Mouse (Mus musculus): ENCODE data around the gene Nif3l1. TPM values are rescaled to one million over a fixed set of nuclear protein-coding genes. Genes with fewer than 3 reads are reported as not detected.
A peak's percentile ranks its signal among the peaks of the same experiment; 100 is the strongest.

Nif3l1 gene
- polyA plus RNA-seq, 1 experiment from 2014 or later: 33.6 TPM

- H3K9ac ChIP-seq (ENCODE audit: low read depth, low read length): no peak overlapping the region
- TF ChIP-seq CTCF (IDR thresholded peaks at IDR 0.05; ENCODE audit: low read depth): no peak
- H3K4me2 ChIP-seq (ENCODE audit: low read length): no peak overlapping the region
- no peaks in the 10 kb centered on the region for H3K9me3 ChIP-seq (replicated peaks; ENCODE audit: low read length)
- ATAC-seq (replicated peaks; ENCODE audit: low FRiP score, low read depth) (no peak), DNase-seq (ENCODE audit: low spot score) (peak; percentile 71)
- no peaks in the 10 kb centered on the region for H3K27me3 ChIP-seq (ENCODE audit: insufficient read depth, low read length)
- H3K4me3 ChIP-seq (replicated peaks; ENCODE audit: low read depth, low read length): no peak overlapping the region
- no peak overlapping the region for H3K27ac ChIP-seq
- peaks cover 21% of the 10 kb centered on the region for H3K36me3 ChIP-seq (ENCODE audit: insufficient read depth, low read length)
- no peaks in the 10 kb centered on the region for H3K4me1 ChIP-seq (replicated peaks; ENCODE audit: insufficient read depth, low read length)
- 58% methylated on average over 2 of the region's 2 CpGs for WGBS
Measured at GRCm38 (mm10) chr1:58463935-58464334, 19.0 kb downstream of the Nif3l1 start.

- no peak overlapping the region for H3K4me3 ChIP-seq (replicated peaks; ENCODE audit: low read depth, low read length)
- no peaks in the 10 kb centered on the region for H3K27me3 ChIP-seq (ENCODE audit: insufficient read depth, low read length)
- H3K4me1 ChIP-seq (replicated peaks; ENCODE audit: insufficient read depth, low read length): no peaks in the 10 kb centered on the region
- TF ChIP-seq CTCF (IDR thresholded peaks at IDR 0.05; ENCODE audit: low read depth): no peak
- DNase-seq (ENCODE audit: low spot score): no peak
- H3K27ac ChIP-seq: no peak overlapping the region
- 85% methylated on average over 4 of the region's 4 CpGs for WGBS
- ATAC-seq (replicated peaks; ENCODE audit: low FRiP score, low read depth): no peak
- peaks cover 27% of the 10 kb centered on the region for H3K36me3 ChIP-seq (ENCODE audit: insufficient read depth, low read length)
- H3K9me3 ChIP-seq (replicated peaks; ENCODE audit: low read length): no peaks in the 10 kb centered on the region
- H3K4me2 ChIP-seq (ENCODE audit: low read length): no peak overlapping the region
- no peak overlapping the region for H3K9ac ChIP-seq (ENCODE audit: low read depth, low read length)
Measured at GRCm38 (mm10) chr1:58465042-58465441, 20.1 kb downstream of the Nif3l1 start.

DNA sequence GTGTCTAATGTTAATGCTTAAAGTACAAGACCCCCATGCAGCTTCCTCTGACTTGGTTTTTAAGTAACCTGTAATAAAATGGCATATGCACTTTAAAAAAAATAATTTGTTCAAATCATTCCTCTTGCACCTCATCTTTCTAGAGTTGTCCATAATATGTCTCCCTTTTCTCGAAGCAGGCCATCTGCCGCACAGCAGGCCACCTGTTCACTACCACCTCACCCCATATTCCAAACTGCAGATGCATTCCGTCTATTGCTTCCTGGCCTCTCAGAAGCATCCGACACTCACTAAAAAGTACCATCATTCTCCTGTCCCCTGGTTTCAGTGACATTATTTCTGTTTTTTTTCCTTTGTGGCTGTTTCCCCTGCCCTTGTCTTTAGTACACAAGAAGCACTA, 20.6 kb downstream of the Nif3l1 start:
- Histone ChIP-seq H3K27ac (no peak overlapping the region), H3K4me3 (replicated peaks; ENCODE audit: low read depth, low read length) (no peak overlapping the region), H3K9me3 (replicated peaks; ENCODE audit: low read length) (no peaks in the 10 kb centered on the region), H3K9ac (ENCODE audit: low read depth, low read length) (no peak overlapping the region), H3K4me1 (replicated peaks; ENCODE audit: insufficient read depth, low read length) (no peaks in the 10 kb centered on the region), H3K36me3 (ENCODE audit: insufficient read depth, low read length) (peaks cover 28% of the 10 kb centered on the region), H3K4me2 (ENCODE audit: low read length) (no peak overlapping the region), H3K27me3 (ENCODE audit: insufficient read depth, low read length) (no peaks in the 10 kb centered on the region)
- ATAC-seq (replicated peaks; ENCODE audit: low FRiP score, low read depth) (no peak), DNase-seq (ENCODE audit: low spot score) (no peak)
- TF ChIP-seq CTCF (IDR thresholded peaks at IDR 0.05; ENCODE audit: low read depth): no peak
- 94% methylated on average over 4 of the region's 4 CpGs for WGBS

DNA sequence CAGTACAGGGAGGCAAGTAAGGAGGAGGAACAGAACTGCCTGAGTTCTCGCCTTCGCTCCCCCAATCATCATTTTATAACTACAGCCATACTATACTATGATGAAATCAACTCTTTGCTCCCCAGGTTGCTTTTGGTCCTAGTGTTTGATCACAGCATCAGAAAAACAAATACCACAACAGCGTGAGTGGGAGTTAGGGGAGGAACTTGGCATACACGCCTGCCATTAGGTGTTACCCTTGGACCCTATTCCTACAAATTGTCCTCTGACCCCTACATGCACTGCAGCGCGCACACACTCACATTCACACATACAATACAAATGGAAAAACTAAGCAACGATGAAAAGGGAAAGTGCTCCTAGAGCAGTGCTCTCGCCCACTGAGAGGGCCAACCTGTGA, 30.7 kb downstream of the Nif3l1 start:
- H3K36me3 ChIP-seq (ENCODE audit: insufficient read depth, low read length): peaks cover 46% of the 10 kb centered on the region
- 97% methylated on average over 8 of the region's 8 CpGs for WGBS

GRCm38 (mm10) chr1:58482647-58483046, 37.7 kb downstream of the Nif3l1 start:
- ATAC-seq (replicated peaks; ENCODE audit: low FRiP score, low read depth) (no peak), DNase-seq (ENCODE audit: low spot score) (no peak)
- H3K4me2 ChIP-seq (ENCODE audit: low read length): no peak overlapping the region
- H3K4me1 ChIP-seq (replicated peaks; ENCODE audit: insufficient read depth, low read length): no peaks in the 10 kb centered on the region
- no peaks in the 10 kb centered on the region for H3K27me3 ChIP-seq (ENCODE audit: insufficient read depth, low read length)
- H3K27ac ChIP-seq: no peak overlapping the region
- TF ChIP-seq CTCF (IDR thresholded peaks at IDR 0.05; ENCODE audit: low read depth): no peak
- 98% methylated on average over 4 of the region's 4 CpGs for WGBS
- H3K9ac ChIP-seq (ENCODE audit: low read depth, low read length): no peak overlapping the region
- no peak overlapping the region for H3K4me3 ChIP-seq (replicated peaks; ENCODE audit: low read depth, low read length)
- no peaks in the 10 kb centered on the region for H3K9me3 ChIP-seq (replicated peaks; ENCODE audit: low read length)
- H3K36me3 ChIP-seq (ENCODE audit: insufficient read depth, low read length): peaks cover 30% of the 10 kb centered on the region

More for the DNA sequence above, 30.7 kb downstream of the Nif3l1 start:
- DNase-seq (ENCODE audit: low spot score): no peak
- H3K9me3 ChIP-seq (replicated peaks; ENCODE audit: low read length): no peaks in the 10 kb centered on the region
- H3K4me1 ChIP-seq (replicated peaks; ENCODE audit: insufficient read depth, low read length): no peaks in the 10 kb centered on the region
- H3K4me2 ChIP-seq (ENCODE audit: low read length): no peak overlapping the region
- TF ChIP-seq CTCF (IDR thresholded peaks at IDR 0.05; ENCODE audit: low read depth): no peak
- H3K27me3 ChIP-seq (ENCODE audit: insufficient read depth, low read length): no peaks in the 10 kb centered on the region
- no peak overlapping the region for H3K9ac ChIP-seq (ENCODE audit: low read depth, low read length)
- H3K4me3 ChIP-seq (replicated peaks; ENCODE audit: low read depth, low read length): no peak overlapping the region
- no peak overlapping the region for H3K27ac ChIP-seq
- no peak for ATAC-seq (replicated peaks; ENCODE audit: low FRiP score, low read depth)

- Histone ChIP-seq H3K36me3 (ENCODE audit: insufficient read depth, low read length) (peaks cover 29% of the 10 kb centered on the region), H3K4me3 (replicated peaks; ENCODE audit: low read depth, low read length) (no peak overlapping the region), H3K27ac (no peak overlapping the region), H3K4me1 (replicated peaks; ENCODE audit: insufficient read depth, low read length) (no peaks in the 10 kb centered on the region), H3K4me2 (ENCODE audit: low read length) (no peak overlapping the region), H3K9me3 (replicated peaks; ENCODE audit: low read length) (no peaks in the 10 kb centered on the region), H3K9ac (ENCODE audit: low read depth, low read length) (no peak overlapping the region), H3K27me3 (ENCODE audit: insufficient read depth, low read length) (no peaks in the 10 kb centered on the region)
- TF ChIP-seq CTCF (IDR thresholded peaks at IDR 0.05; ENCODE audit: low read depth): no peak
- WGBS: 93% methylated on average over 6 of the region's 6 CpGs
- no peak for DNase-seq (ENCODE audit: low spot score)
- no peak for ATAC-seq (replicated peaks; ENCODE audit: low FRiP score, low read depth)
Measured at GRCm38 (mm10) chr1:58495603-58496002, 50.7 kb downstream of the Nif3l1 start.

- ATAC-seq (replicated peaks; ENCODE audit: low FRiP score, low read depth) (no peak), DNase-seq (ENCODE audit: low spot score) (no peak)
- TF ChIP-seq CTCF (IDR thresholded peaks at IDR 0.05; ENCODE audit: low read depth): no peak
- Histone ChIP-seq H3K27me3 (ENCODE audit: insufficient read depth, low read length) (no peaks in the 10 kb centered on the region), H3K9ac (ENCODE audit: low read depth, low read length) (no peak overlapping the region), H3K36me3 (ENCODE audit: insufficient read depth, low read length) (peaks cover 17% of the 10 kb centered on the region), H3K27ac (no peak overlapping the region), H3K9me3 (replicated peaks; ENCODE audit: low read length) (no peaks in the 10 kb centered on the region), H3K4me2 (ENCODE audit: low read length) (no peak overlapping the region), H3K4me1 (replicated peaks; ENCODE audit: insufficient read depth, low read length) (no peaks in the 10 kb centered on the region), H3K4me3 (replicated peaks; ENCODE audit: low read depth, low read length) (no peak overlapping the region)
- 92% methylated on average over 4 of the region's 4 CpGs for WGBS
Measured at GRCm38 (mm10) chr1:58497678-58498077, 52.7 kb downstream of the Nif3l1 start.
